Mouse (Mus musculus) kidney, embryonic 16.5 days (tissue): Measurements from ENCODE around the gene Fam178b. TPM values are rescaled to one million over a fixed set of nuclear protein-coding genes. Genes with fewer than 3 reads are reported as not detected.

Source experiments
- ATAC-seq: fragments of 200-750 bp; cut with Nextera tagmentation; 2 replicates; pipeline ENCODE4 v1.8.0; 2017; ENCODE audit warnings: moderate TSS enrichment; ENCODE audit not compliant: low FRiP score, low TSS enrichment
- H3K27ac ChIP-seq: fragments of 300-500 bp; sonication (generic); 2 replicates; pipeline ENCODE4 v1.5.1; 2014; ENCODE audit warnings: low read length
- H3K27me3 ChIP-seq: fragments of 300-500 bp; sonication (generic); 2 replicates; pipeline ENCODE4 v1.6.1; 2014; ENCODE audit warnings: low read length, control low read depth, mixed read lengths; ENCODE audit not compliant: insufficient read depth
- H3K36me3 ChIP-seq: fragments of 300-500 bp; sonication (generic); 2 replicates; pipeline ENCODE4 v1.6.1; 2014; ENCODE audit warnings: low read length, control low read depth, mixed read lengths; ENCODE audit not compliant: insufficient read depth
- H3K4me1 ChIP-seq: fragments of 300-500 bp; sonication (generic); 2 replicates; pipeline ENCODE4 v1.6.1; 2014; ENCODE audit warnings: low read length, control low read depth, mixed read lengths; ENCODE audit not compliant: insufficient read depth
- H3K4me2 ChIP-seq: fragments of 300-500 bp; sonication (generic); replicated peaks from 2 replicates; pipeline ENCODE4 v1.6.1; 2014; ENCODE audit warnings: low read depth, low read length
- H3K4me3 ChIP-seq: fragments of 300-500 bp; sonication (generic); 2 replicates; pipeline ENCODE4 v1.5.1; 2014; ENCODE audit warnings: mild to moderate bottlenecking, low read length
- H3K9ac ChIP-seq: fragments of 300-500 bp; sonication (generic); replicated peaks from 2 replicates; pipeline ENCODE4 v1.6.1; 2014; ENCODE audit warnings: low read length
- H3K9me3 ChIP-seq: fragments of 300-500 bp; sonication (generic); 2 replicates; pipeline ENCODE4 v1.6.1; 2016; ENCODE audit warnings: low read length, control low read depth
- WGBS: fragments of 180-500 bp; shearing (Covaris S2); extraction: QIAGEN DNeasy Blood & Tissue Kit; methylation state at CpG from one replicate; pipeline ENCODE4 v1.1.7; 2014; 5-methylcytosine and 5-hydroxymethylcytosine counted together
- polyA plus RNA-seq: library from polyadenylated mRNA; unstranded; fragments of >200 nt; fragmentation: Nextera tagmentation; extraction: Ambion mirVana; gene quantifications from 2 replicates; pipeline ENCODE4 v1.2.1, GENCODE M21; 2015

The Fam178b gene
- polyA plus RNA-seq, 1 experiment from 2014 or later: 1.8 TPM

DNA sequence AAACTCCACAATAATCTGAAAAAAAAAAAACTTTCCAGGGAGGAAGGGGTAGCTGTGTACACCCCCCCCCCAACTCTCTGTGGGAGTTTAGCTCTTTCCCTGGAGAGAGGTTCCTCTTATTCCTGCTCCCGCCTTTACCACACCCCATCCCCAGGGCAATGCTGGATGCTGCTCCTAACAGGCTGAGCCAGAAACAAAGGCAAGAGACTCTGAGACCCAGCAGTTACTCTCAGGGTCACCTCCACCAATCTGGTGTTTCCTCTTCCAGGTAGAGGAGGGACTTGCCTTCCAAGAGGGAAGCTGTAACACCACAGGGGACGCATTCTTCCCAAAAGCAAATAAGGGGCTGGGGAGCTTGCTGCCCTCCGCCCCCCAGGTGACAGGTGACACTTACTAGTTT, 24.8 kb upstream of the Fam178b start:
- Histone ChIP-seq H3K36me3 (peaks cover 30% of the 10 kb centered on the region), H3K4me2 (no peak overlapping the region), H3K27me3 (no peaks in the 10 kb centered on the region), H3K9me3 (no peaks in the 10 kb centered on the region), H3K27ac (no peak overlapping the region), H3K4me3 (no peak overlapping the region), H3K9ac (peak overlapping the region; percentile 35; the same call in 1 of the 2 replicates), H3K4me1 (peaks cover 13% of the 10 kb centered on the region)
- no peak for ATAC-seq
- 80% methylated on average over 3 of the region's 3 CpGs for WGBS

GRCm38 (mm10) chr1:36707166-36707565, 24.2 kb upstream of the Fam178b start:
- 74% methylated on average over 2 of the region's 2 CpGs for WGBS
- H3K9ac ChIP-seq: no peak overlapping the region; the same call in 1 of the 2 replicates
- ATAC-seq: no peak
- no peak overlapping the region for H3K27ac ChIP-seq
- H3K4me3 ChIP-seq: no peak overlapping the region
- H3K4me2 ChIP-seq: no peak overlapping the region
- no peaks in the 10 kb centered on the region for H3K9me3 ChIP-seq
- H3K27me3 ChIP-seq: no peaks in the 10 kb centered on the region
- peaks cover 13% of the 10 kb centered on the region for H3K4me1 ChIP-seq
- peaks cover 35% of the 10 kb centered on the region for H3K36me3 ChIP-seq

- Histone ChIP-seq H3K36me3 (peaks cover 54% of the 10 kb centered on the region), H3K9me3 (no peaks in the 10 kb centered on the region), H3K27ac (no peak overlapping the region), H3K4me2 (no peak overlapping the region), H3K4me1 (peaks cover 7% of the 10 kb centered on the region), H3K9ac (no peak overlapping the region), H3K27me3 (no peaks in the 10 kb centered on the region), H3K4me3 (no peak overlapping the region)
- ATAC-seq: no peak
- WGBS: 62% methylated on average over 5 of the region's 5 CpGs
Observed at GRCm38 (mm10) chr1:36697030-36697429, 14.0 kb upstream of the Fam178b start.

DNA sequence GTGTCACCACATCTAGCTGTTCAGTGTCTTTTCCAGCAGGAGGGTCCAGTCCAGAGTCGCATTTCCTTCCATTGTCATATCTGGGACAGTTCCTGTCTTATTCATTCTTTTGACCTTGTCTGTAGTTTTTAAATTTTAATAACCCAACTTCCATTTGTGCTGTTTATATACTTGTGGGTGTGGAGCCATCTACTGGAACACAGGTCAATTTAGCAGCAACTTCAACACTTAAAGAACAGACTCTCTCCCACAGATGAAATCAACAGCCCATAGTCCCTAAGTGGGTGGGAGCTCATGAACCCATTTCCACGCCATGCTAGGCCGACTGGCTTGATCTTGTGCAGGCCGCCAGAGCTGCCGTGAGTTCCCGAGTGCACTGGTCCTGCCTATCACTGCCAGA, 13.4 kb upstream of the Fam178b start:
- peaks cover 49% of the 10 kb centered on the region for H3K36me3 ChIP-seq
- H3K27ac ChIP-seq: no peak overlapping the region
- H3K4me2 ChIP-seq: no peak overlapping the region
- WGBS: 61% methylated on average over 6 of the region's 6 CpGs
- H3K27me3 ChIP-seq: no peaks in the 10 kb centered on the region
- H3K4me1 ChIP-seq: peaks cover 9% of the 10 kb centered on the region
- no peak overlapping the region for H3K4me3 ChIP-seq
- H3K9ac ChIP-seq: no peak overlapping the region
- no peak for ATAC-seq
- no peaks in the 10 kb centered on the region for H3K9me3 ChIP-seq

- no peaks in the 10 kb centered on the region for H3K9me3 ChIP-seq
Observed at GRCm38 (mm10) chr1:36694871-36695270, 11.9 kb upstream of the Fam178b start.

DNA sequence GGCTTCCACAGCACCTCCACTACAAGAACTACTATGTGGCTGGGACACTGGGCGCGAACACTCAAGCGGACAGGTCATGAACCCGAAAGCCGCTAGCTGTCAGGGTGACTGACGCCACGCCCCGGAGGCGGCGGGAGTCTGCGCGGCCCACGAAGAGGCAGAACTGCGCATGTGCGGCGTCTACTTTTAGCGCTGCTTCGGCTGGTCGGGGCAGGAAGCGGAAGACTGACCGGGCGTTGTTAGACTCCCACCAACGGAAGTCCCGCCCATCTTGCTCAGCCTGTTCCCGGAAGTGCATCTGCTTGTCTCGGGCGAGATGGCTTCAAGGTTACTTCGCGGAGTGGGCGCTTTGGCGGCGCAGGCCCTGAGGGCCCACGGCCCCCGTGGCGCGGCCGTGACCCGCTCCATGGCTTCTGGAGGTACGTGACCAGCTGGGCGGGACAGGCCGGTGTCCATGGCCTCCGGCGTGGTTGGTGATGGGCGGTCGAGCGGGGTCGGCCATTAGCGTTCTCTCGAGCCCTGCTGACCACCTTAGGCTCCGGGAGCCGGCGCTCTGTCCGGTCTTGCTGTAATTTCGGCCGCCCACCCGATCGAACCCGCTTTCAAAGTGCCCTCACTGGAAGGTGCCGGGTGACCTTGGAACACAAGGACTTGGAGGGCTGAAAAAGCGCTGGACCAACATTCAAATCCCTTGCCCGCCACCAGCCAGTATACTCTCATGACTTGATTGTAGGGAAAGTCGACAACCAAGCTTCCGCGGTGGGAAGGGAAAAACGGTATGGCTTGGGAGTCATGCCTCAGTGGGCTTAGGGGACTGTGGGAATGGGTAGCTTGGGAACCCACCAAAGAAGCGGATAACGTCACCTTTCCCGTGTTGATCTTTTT, 8.5 kb upstream of the Fam178b start, which contains the start of gene Cox5b:
Gene Cox5b (plus strand): TSS at position 179 of the 885 bp plus-strand sequence.
- H3K36me3 ChIP-seq: peaks cover 21% of the 10 kb centered on the region
- peak; percentile 97 for ATAC-seq
- H3K9ac ChIP-seq: peak within 1 kb of the TSS; percentile 90
- H3K4me2 ChIP-seq: peak within 1 kb of the TSS; percentile 86
- peak within 1 kb of the TSS; percentile 67 for H3K27ac ChIP-seq
- H3K4me3 ChIP-seq: peak within 1 kb of the TSS; percentile 94
- WGBS: under 1% methylated on average over 59 of the region's 68 CpGs
- H3K9me3 ChIP-seq: no peaks in the 10 kb centered on the region
- no peaks in the 10 kb centered on the region for H3K27me3 ChIP-seq
- H3K4me1 ChIP-seq: peaks cover 13% of the 10 kb centered on the region

More at GRCm38 (mm10) chr1:36694871-36695270, 11.9 kb upstream of the Fam178b start:
- peaks cover 13% of the 10 kb centered on the region for H3K4me1 ChIP-seq
- H3K36me3 ChIP-seq: peaks cover 34% of the 10 kb centered on the region
- no peak overlapping the region for H3K27ac ChIP-seq
- no peak overlapping the region for H3K4me3 ChIP-seq
- H3K4me2 ChIP-seq: no peak overlapping the region
- WGBS: 93% methylated on average over 6 of the region's 6 CpGs
- ATAC-seq: no peak
- H3K27me3 ChIP-seq: no peaks in the 10 kb centered on the region
- no peak overlapping the region for H3K9ac ChIP-seq

DNA sequence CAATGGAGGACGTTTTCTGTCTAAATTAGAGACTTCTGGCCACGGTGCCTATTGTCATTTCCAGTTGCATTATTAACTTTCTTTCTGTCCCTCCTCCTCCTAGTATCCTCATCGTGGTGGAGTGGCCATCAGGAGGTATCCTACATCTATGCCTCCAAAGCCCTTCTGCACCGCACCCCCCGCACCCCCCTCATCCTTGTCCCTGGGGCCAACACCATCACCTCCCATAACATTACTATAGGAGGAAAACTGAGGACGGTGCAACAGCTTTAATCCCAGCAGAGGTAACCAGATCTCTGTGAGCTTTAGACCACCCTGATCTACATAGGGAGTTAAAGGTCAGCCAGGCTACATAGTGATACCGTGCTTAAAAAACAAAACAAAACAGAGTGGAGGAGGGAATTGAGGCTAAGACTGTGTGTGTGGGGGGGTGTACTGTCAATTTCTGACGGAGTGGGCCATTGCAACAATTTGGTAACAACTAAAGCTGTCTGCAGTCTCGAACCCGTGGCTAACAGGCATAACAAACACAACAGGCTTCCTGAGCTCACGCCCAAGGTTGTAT, 7.8 kb upstream of the Fam178b start:
- Histone ChIP-seq H3K9ac (peak overlapping the region; percentile 57), H3K4me2 (peak overlapping the region; percentile 86), H3K9me3 (no peaks in the 10 kb centered on the region), H3K4me1 (peaks cover 13% of the 10 kb centered on the region), H3K36me3 (peaks cover 21% of the 10 kb centered on the region), H3K4me3 (peak overlapping the region; percentile 94), H3K27me3 (no peaks in the 10 kb centered on the region), H3K27ac (peak overlapping the region; percentile 65)
- peak; percentile 43 for ATAC-seq
- WGBS: 54% methylated on average over 11 of the region's 11 CpGs

GRCm38 (mm10) chr1:36683810-36684467, 956 bp upstream of the Fam178b start:
- 8% methylated on average over 13 of the region's 13 CpGs for WGBS
- peak; percentile 91 for ATAC-seq
- no peaks in the 10 kb centered on the region for H3K9me3 ChIP-seq
- H3K4me3 ChIP-seq: no peak overlapping the region
- 0 out of 2 replicates have a peak, but pooled peaks cover 3% of the 10 kb centered on the region for H3K4me1 ChIP-seq
- no peak overlapping the region; the same call in 1 of the 2 replicates for H3K4me2 ChIP-seq
- H3K36me3 ChIP-seq: no peaks in the 10 kb centered on the region
- 0 out of 2 replicates have a peak overlapping the region, but pooled peaks have one; percentile 22 for H3K9ac ChIP-seq
- peak overlapping the region; percentile 41; the same call in 1 of the 2 replicates for H3K27ac ChIP-seq
- no peaks in the 10 kb centered on the region for H3K27me3 ChIP-seq

DNA sequence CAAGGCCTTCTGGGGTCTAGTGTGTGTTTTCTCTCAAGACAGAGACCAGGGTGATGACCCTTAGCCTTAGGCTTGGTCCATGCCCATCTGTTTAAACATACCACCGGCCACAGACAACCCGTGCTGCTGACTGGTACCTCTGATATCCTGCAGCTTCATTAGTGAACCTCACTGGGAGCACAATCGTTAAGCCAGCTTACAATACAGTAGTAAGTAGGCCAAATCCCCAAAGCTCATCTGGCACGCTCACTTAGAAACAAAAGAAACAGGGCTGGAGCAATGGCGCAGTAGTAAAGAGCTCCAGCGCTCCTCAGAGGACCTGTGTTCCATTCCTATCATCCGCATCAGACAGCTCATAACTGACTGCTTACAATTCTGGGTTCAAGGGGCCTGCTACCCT, 2.1 kb downstream of the Fam178b start:
- ATAC-seq: no peak
- WGBS: 79% methylated on average over 7 of the region's 7 CpGs
- H3K9ac ChIP-seq: no peak overlapping the region
- no peaks in the 10 kb centered on the region for H3K9me3 ChIP-seq
- no peaks in the 10 kb centered on the region for H3K36me3 ChIP-seq
- H3K4me3 ChIP-seq: no peak overlapping the region
- H3K27ac ChIP-seq: no peak overlapping the region
- H3K4me2 ChIP-seq: no peak overlapping the region
- no peaks in the 10 kb centered on the region for H3K27me3 ChIP-seq
- 0 out of 2 replicates have a peak, but pooled peaks cover 3% of the 10 kb centered on the region for H3K4me1 ChIP-seq
